Mouse (Mus musculus) urinary bladder, adult 18-20 months (tissue): ENCODE results near the gene 4833439L19Rik.
A peak's percentile ranks its signal among the peaks of the same experiment; 100 is the strongest.

Experiments used
- DNase-seq, 2 experiments: peaks; one replicate each; pipeline ENCODE4 v3.0.0; 2022; ENCODE audit warnings: low spot score in 2 of 2, mixed read lengths in 2 of 2

Gene 4833439L19Rik

GRCm38 (mm10) chr13:54521181-54521580, 44.1 kb downstream of the 4833439L19Rik start:
- DNase-seq: no peak

- DNase-seq: no peak
These were observed 45.0 kb downstream of the 4833439L19Rik start for GRCm38 (mm10) chr13:54520221-54520620.

GRCm38 (mm10) chr13:54505920-54506319, 59.3 kb downstream of the 4833439L19Rik start:
- no peak for DNase-seq

- DNase-seq: no peak
These were observed 60.5 kb downstream of the 4833439L19Rik start for GRCm38 (mm10) chr13:54504611-54505260.

- peak; percentile 54 to 63 for DNase-seq
These were observed 61.4 kb downstream of the 4833439L19Rik start, which contains the start of gene Simc1 for GRCm38 (mm10) chr13:54503604-54504521. Gene Simc1, plus strand, starts transcription at chr13:54503779.

- DNase-seq: no peak
These were observed 62.0 kb downstream of the 4833439L19Rik start for GRCm38 (mm10) chr13:54503278-54503603.

GRCm38 (mm10) chr13:54501957-54502690, 63.1 kb downstream of the 4833439L19Rik start:
- no peak for DNase-seq

- DNase-seq: no peak
These were observed 63.9 kb downstream of the 4833439L19Rik start for GRCm38 (mm10) chr13:54501352-54501751.
